Mouse (Mus musculus) adipocyte (in vitro differentiated cells): ENCODE results near the gene Mfap4.

ENCODE experiments used
- DNase-seq: peaks from one replicate; pipeline ENCODE4 v3.0.0-alpha.2; 2016; ENCODE audit warnings: low spot score

Gene Mfap4

DNA sequence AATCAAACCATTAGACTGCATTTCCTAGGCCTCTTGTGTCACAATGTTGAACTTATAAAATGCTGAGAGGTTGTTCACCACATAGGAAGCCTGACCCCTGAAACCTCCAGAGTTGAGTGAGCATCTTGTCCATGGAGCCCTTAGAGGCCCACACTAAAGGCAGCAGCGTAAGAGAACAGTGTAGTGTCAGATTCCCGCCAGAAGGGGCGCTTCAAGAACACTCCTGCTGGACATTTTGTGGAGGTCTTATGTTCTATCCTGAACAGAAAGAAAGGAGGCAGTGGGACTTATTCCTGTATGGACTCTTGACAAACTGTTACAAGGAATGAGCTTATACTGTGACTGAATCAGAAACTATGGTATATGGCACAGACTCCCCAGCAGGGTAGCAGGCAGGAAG is 29.7 kb downstream of the Mfap4 start:
- DNase-seq, result no peak

DNA sequence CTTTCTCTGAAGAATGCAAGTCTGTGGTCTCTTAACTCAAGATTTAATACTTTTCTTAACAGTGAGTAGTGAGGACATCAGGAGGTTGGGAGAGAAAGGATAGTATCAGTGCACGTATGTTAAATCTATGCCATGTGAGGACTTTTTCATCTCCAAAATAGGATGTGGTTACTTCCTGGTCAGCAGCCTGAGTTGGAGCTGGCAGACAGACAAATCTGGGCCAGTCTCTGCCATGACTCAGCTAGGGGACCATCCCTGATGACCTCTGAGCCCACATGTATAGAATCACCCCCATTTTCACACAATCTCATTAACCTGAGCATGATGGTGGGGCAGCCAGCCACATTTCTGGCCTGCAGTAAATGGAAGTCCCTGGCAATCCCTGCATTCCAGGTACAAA is 32.7 kb downstream of the Mfap4 start:
- DNase-seq, result no peak

DNA sequence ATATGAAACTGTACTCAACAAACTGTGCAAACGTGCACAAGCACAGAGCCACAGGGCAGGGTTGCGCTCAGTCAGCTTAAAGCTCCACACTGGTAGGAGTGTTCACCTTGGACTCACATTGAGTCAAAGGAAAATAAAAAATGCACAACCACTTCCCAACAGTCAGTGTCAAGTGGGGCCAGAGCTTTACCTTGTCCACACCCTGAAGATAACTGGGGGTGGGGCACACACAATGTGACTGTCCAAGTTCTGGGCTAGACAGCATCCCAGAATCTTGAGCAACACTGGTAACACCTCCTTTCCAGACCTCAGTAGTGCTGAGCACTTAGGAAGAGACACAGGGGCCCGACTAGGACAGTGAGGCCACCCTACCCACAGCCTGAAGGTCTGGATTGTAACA is 33.6 kb downstream of the Mfap4 start:
- no peak for DNase-seq

DNA sequence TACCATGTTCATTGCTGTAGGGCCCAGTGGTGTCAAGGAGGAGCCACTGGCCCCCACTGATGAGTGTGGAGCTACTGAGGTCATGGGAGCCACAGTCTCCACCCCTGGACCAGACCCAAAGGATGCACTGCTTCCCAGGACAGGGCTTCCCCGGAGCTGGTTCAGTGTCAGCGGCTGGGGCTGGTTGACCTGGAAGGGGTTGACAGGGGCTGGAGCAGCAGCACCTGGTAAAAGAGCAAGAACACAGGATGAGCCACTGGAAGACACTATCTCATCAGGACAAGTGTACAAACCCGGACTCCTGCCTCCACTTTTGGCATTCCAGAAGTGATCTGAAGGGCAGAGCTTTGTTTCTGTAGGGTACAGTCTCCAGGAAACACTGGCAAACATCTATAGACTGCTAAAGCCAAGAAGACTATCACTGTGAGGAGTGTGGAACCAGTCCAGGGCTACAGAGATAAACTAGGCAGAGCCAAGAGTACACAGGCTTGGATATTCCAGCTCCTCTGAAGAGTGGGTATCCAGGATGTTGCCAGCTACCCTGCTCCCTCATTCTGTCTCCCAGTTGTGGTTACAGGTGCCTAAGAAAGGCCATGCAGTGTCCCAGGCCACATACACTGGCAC is 34.4 kb downstream of the Mfap4 start:
- DNase-seq, result no peak

DNA sequence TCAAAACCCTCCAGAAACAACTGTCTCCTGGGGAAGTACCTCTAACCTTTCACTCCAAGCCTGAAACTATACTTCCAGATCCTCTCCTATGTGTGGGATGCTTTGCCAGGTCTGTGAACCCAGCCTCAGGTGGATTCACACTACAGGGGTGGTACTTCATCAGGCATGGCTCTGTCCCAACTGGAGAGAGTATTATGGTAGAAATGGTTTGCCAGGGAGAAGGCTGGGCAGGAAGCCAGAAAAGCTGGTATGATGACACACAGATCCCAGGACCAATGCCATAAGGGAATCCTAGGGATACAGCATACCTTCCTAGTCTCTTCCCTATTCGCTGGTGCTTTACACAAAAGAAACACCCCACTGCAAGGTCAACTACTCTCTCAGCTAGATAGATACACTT is 41.6 kb downstream of the Mfap4 start:
- peak; percentile 56 for DNase-seq

DNA sequence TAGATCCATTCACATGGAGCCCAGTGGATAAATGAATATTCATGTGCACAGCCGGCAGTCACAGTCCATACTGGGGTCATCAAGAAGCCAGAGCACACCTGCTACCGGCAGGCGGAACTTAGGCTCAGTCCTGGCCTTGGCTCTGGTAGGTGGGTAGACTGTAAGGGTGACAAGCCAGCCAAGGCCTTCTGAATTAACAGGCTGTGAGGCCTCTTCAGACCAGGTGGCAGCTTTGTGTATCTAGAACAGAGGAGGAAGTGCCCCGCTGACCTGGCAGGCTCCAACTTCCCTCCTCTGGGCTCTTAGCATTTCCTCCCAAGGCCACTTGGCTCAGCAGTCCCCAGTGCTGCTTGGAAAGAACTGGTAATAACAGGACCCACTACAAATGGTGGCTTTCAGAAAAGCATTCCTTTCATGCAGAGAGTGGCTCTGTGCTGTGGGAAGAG is 44.1 kb downstream of the Mfap4 start:
- no peak for DNase-seq

DNA sequence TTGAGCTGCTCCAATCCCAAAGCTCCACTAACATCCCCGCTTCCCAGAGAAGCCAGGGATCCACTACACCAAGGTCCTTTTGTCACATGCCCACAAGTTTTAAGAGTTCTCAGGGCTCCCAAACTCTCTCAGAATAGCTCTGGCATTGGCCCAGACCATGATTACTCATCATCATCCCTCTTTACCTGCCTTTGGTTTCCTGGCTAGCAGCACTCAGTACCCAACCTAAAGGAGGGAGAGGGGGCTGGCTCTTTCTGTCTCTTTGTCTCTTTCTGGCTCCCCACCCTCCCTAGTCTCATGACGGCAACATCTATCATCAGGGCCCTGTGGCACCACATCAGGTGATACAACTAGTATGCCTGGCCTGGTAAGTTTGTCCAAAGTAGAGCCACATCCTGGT is 47.6 kb downstream of the Mfap4 start:
- DNase-seq, result no peak

DNA sequence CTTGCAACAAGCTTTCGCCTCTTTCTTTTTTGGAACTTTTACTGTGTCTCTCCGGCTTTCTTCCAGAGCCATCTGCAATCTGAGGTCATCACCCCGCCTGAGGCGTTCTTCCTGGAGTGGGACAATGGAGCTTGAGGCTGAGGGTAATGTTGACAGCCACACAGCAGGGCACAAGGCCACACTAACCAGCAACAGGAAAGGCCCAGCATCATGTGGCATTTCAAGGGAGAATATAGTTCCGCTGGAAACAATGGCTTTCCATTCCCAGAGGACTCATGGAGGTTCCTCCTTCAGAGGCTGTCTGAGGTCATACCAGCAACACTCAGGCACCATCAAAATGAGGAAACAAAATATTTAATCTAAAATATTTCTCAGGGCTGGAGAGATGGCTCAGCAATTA is 48.3 kb downstream of the Mfap4 start:
- DNase-seq, result no peak

DNA sequence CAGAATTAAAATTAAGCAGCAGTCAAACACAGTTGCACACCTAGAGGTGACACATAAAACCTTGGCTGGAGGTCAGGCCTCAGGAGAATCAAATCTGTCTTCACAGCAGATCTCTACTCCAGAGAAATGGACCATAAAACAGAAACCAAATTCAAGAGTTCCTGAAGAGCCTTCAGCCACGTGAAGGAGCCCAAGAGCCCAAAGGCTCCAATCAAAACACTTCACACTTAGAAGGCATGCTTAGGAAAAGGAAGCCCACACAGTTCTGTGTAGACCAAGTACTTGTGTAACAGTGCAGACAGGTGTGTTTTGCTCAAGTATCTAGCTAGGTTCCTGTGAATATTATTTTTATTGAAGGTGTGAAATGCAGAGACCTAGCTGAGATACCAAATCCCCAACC is 50.3 kb downstream of the Mfap4 start:
- no peak for DNase-seq

DNA sequence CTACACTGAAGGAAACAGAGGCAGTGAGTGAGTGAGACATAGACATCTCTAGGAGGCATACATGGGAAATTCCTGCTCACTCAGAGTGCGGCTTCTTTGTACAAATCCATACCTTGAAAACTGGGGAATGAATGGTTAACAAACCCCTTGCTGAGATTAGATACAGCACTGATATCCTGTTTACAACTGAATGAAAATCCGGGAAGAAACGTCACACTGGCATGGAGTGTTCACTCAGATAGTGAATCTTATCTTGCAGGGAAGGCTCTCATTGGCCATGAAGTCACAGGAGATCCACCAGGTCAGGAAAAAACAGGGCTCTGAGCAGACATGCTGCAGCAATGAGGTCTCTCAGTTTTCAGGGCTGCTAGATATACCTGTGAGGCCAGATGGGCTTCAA is 51.7 kb downstream of the Mfap4 start:
- DNase-seq, result no peak

DNA sequence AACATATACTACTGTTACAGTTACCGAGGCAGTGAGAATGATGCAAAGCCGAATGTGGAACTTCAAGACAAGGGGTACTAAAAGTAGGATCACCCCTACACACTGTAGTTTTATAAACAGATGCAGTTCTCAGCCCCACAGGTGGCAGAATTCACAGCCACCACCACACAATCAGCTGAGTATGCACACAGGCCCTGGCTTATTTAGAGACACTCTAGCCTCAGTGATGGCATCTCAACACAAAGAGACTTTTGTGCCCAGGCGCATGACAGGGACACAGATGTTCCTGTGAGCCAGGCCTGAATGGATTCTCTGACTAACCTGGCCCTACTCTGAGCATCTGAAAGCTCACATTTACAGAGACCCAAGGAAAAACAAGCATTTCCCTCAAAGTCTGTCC is 52.1 kb downstream of the Mfap4 start:
- DNase-seq, result no peak
